Mouse (Mus musculus): ENCODE results near the gene Ecm1.

GRCm38 (mm10) chr3:95739353-95740104 is at the start of gene Ecm1:
- TF ChIP-seq CTCF (IDR thresholded peaks at IDR 0.05; ENCODE audit: low read depth) = no peak
- no peak for TF ChIP-seq EP300 (IDR thresholded peaks at IDR 0.05; ENCODE audit: low read depth)

Data from heart, postnatal 0 days (tissue).